Mouse (Mus musculus) forebrain, postnatal 0 days (tissue): Measurements from ENCODE around the gene Sh3bp4. TPM values are rescaled to one million over a fixed set of nuclear protein-coding genes. Genes with fewer than 3 reads are reported as not detected.

Experiments used
- ATAC-seq: fragments of 200-750 bp; cut with Nextera tagmentation; 2 replicates; pipeline ENCODE4 v1.8.0; 2017; ENCODE audit warnings: mild to moderate bottlenecking, moderate library complexity
- DNase-seq: peaks from one replicate; pipeline ENCODE4 v3.0.0-alpha.2; 2015
- H3K27ac ChIP-seq: fragments of 300-500 bp; sonication (generic); 2 replicates; pipeline ENCODE4 v1.5.1; 2014; ENCODE audit warnings: low read depth, mild to moderate bottlenecking, antibody characterized with exemption, low read length, moderate library complexity, mixed read lengths
- H3K27me3 ChIP-seq: fragments of 300-500 bp; sonication (generic); 2 replicates; pipeline ENCODE4 v1.6.1; 2014; ENCODE audit warnings: mild to moderate bottlenecking, low read length, mixed read lengths; ENCODE audit not compliant: insufficient read depth
- H3K36me3 ChIP-seq: fragments of 300-500 bp; sonication (generic); 2 replicates; pipeline ENCODE4 v1.6.1; 2014; ENCODE audit warnings: mild to moderate bottlenecking, moderate library complexity; ENCODE audit not compliant: insufficient read depth
- H3K4me1 ChIP-seq: fragments of 300-500 bp; sonication (generic); 2 replicates; pipeline ENCODE4 v1.6.1; 2014; ENCODE audit warnings: antibody characterized with exemption; ENCODE audit not compliant: insufficient read depth
- H3K4me2 ChIP-seq: fragments of 300-500 bp; sonication (generic); 2 replicates; pipeline ENCODE4 v1.6.1; 2014; ENCODE audit warnings: low read depth, mild to moderate bottlenecking, moderate library complexity
- H3K4me3 ChIP-seq: fragments of 300-500 bp; sonication (generic); 2 replicates; pipeline ENCODE4 v1.5.1; 2014; ENCODE audit warnings: low read depth, low read length, mixed read lengths
- H3K9ac ChIP-seq: fragments of 300-500 bp; sonication (generic); 2 replicates; pipeline ENCODE4 v1.6.1; 2014; ENCODE audit warnings: mild to moderate bottlenecking
- H3K9me3 ChIP-seq: fragments of 300-500 bp; sonication (generic); 2 replicates; pipeline ENCODE4 v1.6.1; 2016; ENCODE audit warnings: low read length
- CTCF ChIP-seq: sonication (generic); IDR thresholded peaks from 2 replicates; pipeline ENCODE4 v1.5.1; 2016; ENCODE audit warnings: antibody characterized with exemption, control low read depth, low read depth
- WGBS: fragments of 180-500 bp; shearing (Covaris S2); extraction: QIAGEN DNeasy Blood & Tissue Kit; methylation state at CpG from one replicate; pipeline ENCODE4 v1.1.7; 2014; 5-methylcytosine and 5-hydroxymethylcytosine counted together
- polyA plus RNA-seq: library from polyadenylated mRNA; unstranded; fragments of >200 nt; fragmentation: Nextera tagmentation; extraction: Ambion mirVana; gene quantifications from 2 replicates; pipeline ENCODE4 v1.2.1, GENCODE M21; 2015
- total RNA-seq: library from RNA; depleted of rRNA; stranded (reverse); fragments of >200 nt; gene quantifications from 2 replicates; pipeline ENCODE4 v1.2.3, GENCODE M21; 2014

The Sh3bp4 gene
- total and polyA plus RNA-seq, 2 experiments from 2014 or later = 18.9 to 29.0 TPM

- H3K9me3 ChIP-seq = no peaks in the 10 kb centered on the region
- no peak for DNase-seq
- no peaks in the 10 kb centered on the region for H3K36me3 ChIP-seq
- WGBS = 78% methylated on average over 4 of the region's 4 CpGs
- ATAC-seq = no peak
- H3K27me3 ChIP-seq = no peaks in the 10 kb centered on the region
- H3K4me2 ChIP-seq = no peak overlapping the region
- no peak overlapping the region for H3K9ac ChIP-seq
- no peak overlapping the region for H3K27ac ChIP-seq
- no peaks in the 10 kb centered on the region for H3K4me1 ChIP-seq
- no peak for TF ChIP-seq CTCF
- H3K4me3 ChIP-seq = no peak overlapping the region
These were observed 36.2 kb upstream of the Sh3bp4 start for GRCm38 (mm10) chr1:89034061-89034460.

- no peaks in the 10 kb centered on the region for H3K36me3 ChIP-seq
- no peak overlapping the region for H3K27ac ChIP-seq
- no peaks in the 10 kb centered on the region for H3K4me1 ChIP-seq
- ATAC-seq (peak; percentile 87), DNase-seq (peak; percentile 70)
- WGBS = 53% methylated on average over 5 of the region's 5 CpGs
- no peak overlapping the region for H3K9ac ChIP-seq
- TF ChIP-seq CTCF = no peak
- H3K4me3 ChIP-seq = no peak overlapping the region
- no peaks in the 10 kb centered on the region for H3K27me3 ChIP-seq
- no peaks in the 10 kb centered on the region for H3K9me3 ChIP-seq
- H3K4me2 ChIP-seq = no peak overlapping the region
These were observed 35.1 kb upstream of the Sh3bp4 start for GRCm38 (mm10) chr1:89035115-89035514.

GRCm38 (mm10) chr1:89039836-89040235, 30.4 kb upstream of the Sh3bp4 start:
- no peak for TF ChIP-seq CTCF
- Histone ChIP-seq H3K4me1 (no peaks in the 10 kb centered on the region), H3K9ac (no peak overlapping the region), H3K36me3 (no peaks in the 10 kb centered on the region), H3K4me3 (no peak overlapping the region), H3K9me3 (no peaks in the 10 kb centered on the region), H3K27me3 (no peaks in the 10 kb centered on the region), H3K27ac (no peak overlapping the region), H3K4me2 (no peak overlapping the region)
- WGBS = 66% methylated on average over 2 of the region's 2 CpGs
- DNase-seq (no peak), ATAC-seq (no peak)

- no peak overlapping the region for H3K4me2 ChIP-seq
- 63% methylated on average over 5 of the region's 5 CpGs for WGBS
- no peak overlapping the region for H3K27ac ChIP-seq
- no peak for ATAC-seq
- H3K4me3 ChIP-seq = no peak overlapping the region
- no peaks in the 10 kb centered on the region for H3K36me3 ChIP-seq
- no peak for TF ChIP-seq CTCF
- H3K9me3 ChIP-seq = no peaks in the 10 kb centered on the region
- H3K4me1 ChIP-seq = no peaks in the 10 kb centered on the region
- no peak overlapping the region for H3K9ac ChIP-seq
- no peak for DNase-seq
- no peaks in the 10 kb centered on the region for H3K27me3 ChIP-seq
These were observed 28.9 kb upstream of the Sh3bp4 start for GRCm38 (mm10) chr1:89041290-89041689.

GRCm38 (mm10) chr1:89042081-89042480, 28.1 kb upstream of the Sh3bp4 start:
- H3K9ac ChIP-seq = no peak overlapping the region
- H3K27me3 ChIP-seq = no peaks in the 10 kb centered on the region
- H3K36me3 ChIP-seq = no peaks in the 10 kb centered on the region
- H3K27ac ChIP-seq = no peak overlapping the region
- no peak overlapping the region for H3K4me2 ChIP-seq
- no peaks in the 10 kb centered on the region for H3K9me3 ChIP-seq
- no peak overlapping the region for H3K4me3 ChIP-seq
- no peak for TF ChIP-seq CTCF
- 83% methylated on average over 4 of the region's 4 CpGs for WGBS
- DNase-seq (no peak), ATAC-seq (no peak)
- no peaks in the 10 kb centered on the region for H3K4me1 ChIP-seq

GRCm38 (mm10) chr1:89042956-89043355, 27.3 kb upstream of the Sh3bp4 start:
- 90% methylated on average over 10 of the region's 10 CpGs for WGBS
- no peaks in the 10 kb centered on the region for H3K4me1 ChIP-seq
- no peak for TF ChIP-seq CTCF
- ATAC-seq = no peak
- no peak overlapping the region for H3K4me3 ChIP-seq
- no peaks in the 10 kb centered on the region for H3K9me3 ChIP-seq
- H3K9ac ChIP-seq = no peak overlapping the region
- no peaks in the 10 kb centered on the region for H3K36me3 ChIP-seq
- H3K27me3 ChIP-seq = no peaks in the 10 kb centered on the region
- no peak overlapping the region for H3K27ac ChIP-seq
- DNase-seq = no peak
- H3K4me2 ChIP-seq = no peak overlapping the region

GRCm38 (mm10) chr1:89045403-89045802, 24.8 kb upstream of the Sh3bp4 start:
- no peaks in the 10 kb centered on the region for H3K36me3 ChIP-seq
- no peaks in the 10 kb centered on the region for H3K9me3 ChIP-seq
- ATAC-seq (peak; percentile 70), DNase-seq (peak; percentile 29)
- no peaks in the 10 kb centered on the region for H3K4me1 ChIP-seq
- WGBS = 38% methylated on average over 8 of the region's 8 CpGs
- H3K9ac ChIP-seq = no peak overlapping the region
- H3K4me2 ChIP-seq = no peak overlapping the region
- TF ChIP-seq CTCF = no peak
- no peak overlapping the region for H3K27ac ChIP-seq
- H3K4me3 ChIP-seq = no peak overlapping the region
- no peaks in the 10 kb centered on the region for H3K27me3 ChIP-seq

GRCm38 (mm10) chr1:89049506-89049905, 20.7 kb upstream of the Sh3bp4 start:
- TF ChIP-seq CTCF = no peak
- H3K9ac ChIP-seq = no peak overlapping the region
- no peaks in the 10 kb centered on the region for H3K27me3 ChIP-seq
- H3K4me3 ChIP-seq = no peak overlapping the region
- H3K9me3 ChIP-seq = no peaks in the 10 kb centered on the region
- DNase-seq (no peak), ATAC-seq (no peak)
- 71% methylated on average over 4 of the region's 4 CpGs for WGBS
- H3K36me3 ChIP-seq = no peaks in the 10 kb centered on the region
- no peaks in the 10 kb centered on the region for H3K4me1 ChIP-seq
- no peak overlapping the region for H3K27ac ChIP-seq
- H3K4me2 ChIP-seq = no peak overlapping the region
